Mouse (Mus musculus): Measurements from ENCODE around the gene Lekr1. TPM values are rescaled to one million over a fixed set of nuclear protein-coding genes. Genes with fewer than 3 reads are reported as not detected.

Gene Lekr1
- polyA plus RNA-seq, 1 experiment, result 0.39 TPM

GRCm38 (mm10) chr3:65648913-65649312 lies 17.1 kb upstream of the Lekr1 start:
- Histone ChIP-seq H3ac (ENCODE audit: control insufficient read depth, insufficient read length, low read depth) (no peak overlapping the region), H3K79me2 (ENCODE audit: control insufficient read depth, insufficient read depth) (no peaks in the 10 kb centered on the region), H3K27me3 (ENCODE audit: control insufficient read depth, insufficient read depth, insufficient read length) (no peaks in the 10 kb centered on the region), H3K36me3 (ENCODE audit: control insufficient read depth, insufficient read depth) (no peaks in the 10 kb centered on the region), H3K79me3 (ENCODE audit: low read depth) (no peaks in the 10 kb centered on the region), H3K4me3 (ENCODE audit: insufficient read depth, poor library complexity, severe bottlenecking) (no peak overlapping the region)
- TF ChIP-seq FOSL1 (IDR thresholded peaks at IDR 0.05; ENCODE audit: insufficient read depth, low read length, poor library complexity, severe bottlenecking) (no peak), MYOG (IDR thresholded peaks at IDR 0.05; ENCODE audit: control insufficient read depth, extremely low read depth, insufficient read length) (no peak), MAX (IDR thresholded peaks at IDR 0.05) (no peak), CEBPB (IDR thresholded peaks at IDR 0.05; ENCODE audit: low read depth) (no peak), USF1 (IDR thresholded peaks at IDR 0.05; ENCODE audit: low read depth) (no peak), CTCF (IDR thresholded peaks at IDR 0.05; ENCODE audit: control insufficient read depth, insufficient read depth, insufficient read length) (no peak), MYOD1 (IDR thresholded peaks at IDR 0.05; ENCODE audit: control insufficient read depth, insufficient read length, low read depth) (no peak)

GRCm38 (mm10) chr3:65650156-65650815 lies 15.7 kb upstream of the Lekr1 start:
- Histone ChIP-seq H3K27me3 (ENCODE audit: control insufficient read depth, insufficient read depth, insufficient read length) (no peaks in the 10 kb centered on the region), H3K4me3 (ENCODE audit: insufficient read depth, poor library complexity, severe bottlenecking) (no peak overlapping the region), H3K79me2 (ENCODE audit: control insufficient read depth, insufficient read depth) (no peaks in the 10 kb centered on the region), H3ac (ENCODE audit: control insufficient read depth, insufficient read length, low read depth) (no peak overlapping the region), H3K79me3 (ENCODE audit: low read depth) (no peaks in the 10 kb centered on the region), H3K36me3 (ENCODE audit: control insufficient read depth, insufficient read depth) (no peaks in the 10 kb centered on the region)
- TF ChIP-seq MYOD1 (IDR thresholded peaks at IDR 0.05; ENCODE audit: control insufficient read depth, insufficient read length, low read depth) (no peak), CEBPB (IDR thresholded peaks at IDR 0.05; ENCODE audit: low read depth) (no peak), USF1 (IDR thresholded peaks at IDR 0.05; ENCODE audit: low read depth) (no peak), CTCF (IDR thresholded peaks at IDR 0.05; ENCODE audit: control insufficient read depth, insufficient read depth, insufficient read length) (no peak), MYOG (IDR thresholded peaks at IDR 0.05; ENCODE audit: control insufficient read depth, extremely low read depth, insufficient read length) (no peak), MAX (IDR thresholded peaks at IDR 0.05) (no peak), FOSL1 (IDR thresholded peaks at IDR 0.05; ENCODE audit: insufficient read depth, low read length, poor library complexity, severe bottlenecking) (no peak)

GRCm38 (mm10) chr3:65654541-65655206 lies 11.4 kb upstream of the Lekr1 start:
- no peak overlapping the region for H3ac ChIP-seq (ENCODE audit: control insufficient read depth, insufficient read length, low read depth)
- H3K79me2 ChIP-seq (ENCODE audit: control insufficient read depth, insufficient read depth), result no peaks in the 10 kb centered on the region
- TF ChIP-seq CTCF (IDR thresholded peaks at IDR 0.05; ENCODE audit: control insufficient read depth, insufficient read depth, insufficient read length) (no peak), MYOD1 (IDR thresholded peaks at IDR 0.05; ENCODE audit: control insufficient read depth, insufficient read length, low read depth) (no peak), FOSL1 (IDR thresholded peaks at IDR 0.05; ENCODE audit: insufficient read depth, low read length, poor library complexity, severe bottlenecking) (no peak), USF1 (IDR thresholded peaks at IDR 0.05; ENCODE audit: low read depth) (no peak), MAX (IDR thresholded peaks at IDR 0.05) (no peak), CEBPB (IDR thresholded peaks at IDR 0.05; ENCODE audit: low read depth) (no peak)
- H3K27me3 ChIP-seq (ENCODE audit: control insufficient read depth, insufficient read depth, insufficient read length), result no peaks in the 10 kb centered on the region
- H3K36me3 ChIP-seq (ENCODE audit: control insufficient read depth, insufficient read depth), result no peaks in the 10 kb centered on the region
- H3K79me3 ChIP-seq (ENCODE audit: low read depth), result no peaks in the 10 kb centered on the region
- H3K4me3 ChIP-seq (ENCODE audit: insufficient read depth, poor library complexity, severe bottlenecking), result no peak overlapping the region

DNA sequence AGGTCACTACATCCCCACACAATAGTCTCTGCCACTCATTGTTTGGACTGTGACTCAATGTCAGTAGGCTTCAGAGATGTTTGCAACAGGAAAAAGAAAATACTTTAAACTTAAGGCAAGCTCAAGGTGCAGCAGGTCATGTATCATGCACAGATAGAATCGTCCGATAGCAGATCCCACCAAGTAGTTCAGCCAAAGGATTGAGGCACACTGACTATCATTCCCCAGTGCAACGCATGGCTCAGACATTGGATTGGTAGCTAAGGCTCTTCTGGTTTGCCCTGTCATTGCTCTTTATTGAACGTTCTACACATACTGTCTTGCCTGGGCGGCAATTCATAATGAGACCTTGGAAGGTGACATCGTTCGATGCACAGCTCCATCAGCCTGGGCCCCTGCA lies 9.6 kb upstream of the Lekr1 start:
- Histone ChIP-seq H3K79me3 (ENCODE audit: low read depth) (no peaks in the 10 kb centered on the region), H3K79me2 (ENCODE audit: control insufficient read depth, insufficient read depth) (no peaks in the 10 kb centered on the region), H3K27me3 (ENCODE audit: control insufficient read depth, insufficient read depth, insufficient read length) (no peaks in the 10 kb centered on the region), H3ac (ENCODE audit: control insufficient read depth, insufficient read length, low read depth) (no peak overlapping the region), H3K4me3 (ENCODE audit: insufficient read depth, poor library complexity, severe bottlenecking) (no peak overlapping the region), H3K36me3 (ENCODE audit: control insufficient read depth, insufficient read depth) (no peaks in the 10 kb centered on the region)
- TF ChIP-seq MYOD1 (IDR thresholded peaks at IDR 0.05; ENCODE audit: control insufficient read depth, insufficient read length, low read depth) (no peak), CTCF (IDR thresholded peaks at IDR 0.05; ENCODE audit: control insufficient read depth, insufficient read depth, insufficient read length) (no peak), FOSL1 (IDR thresholded peaks at IDR 0.05; ENCODE audit: insufficient read depth, low read length, poor library complexity, severe bottlenecking) (no peak), MAX (IDR thresholded peaks at IDR 0.05) (no peak), CEBPB (IDR thresholded peaks at IDR 0.05; ENCODE audit: low read depth) (no peak), MYOG (IDR thresholded peaks at IDR 0.05; ENCODE audit: control insufficient read depth, extremely low read depth, insufficient read length) (no peak), USF1 (IDR thresholded peaks at IDR 0.05; ENCODE audit: low read depth) (no peak)

GRCm38 (mm10) chr3:65656902-65657660 lies 8.9 kb upstream of the Lekr1 start:
- H3ac ChIP-seq (ENCODE audit: control insufficient read depth, insufficient read length, low read depth), result no peak overlapping the region
- H3K36me3 ChIP-seq (ENCODE audit: control insufficient read depth, insufficient read depth), result no peaks in the 10 kb centered on the region
- H3K4me3 ChIP-seq (ENCODE audit: insufficient read depth, poor library complexity, severe bottlenecking), result no peak overlapping the region
- no peaks in the 10 kb centered on the region for H3K79me3 ChIP-seq (ENCODE audit: low read depth)
- no peak for TF ChIP-seq MYOD1 (IDR thresholded peaks at IDR 0.05; ENCODE audit: control insufficient read depth, insufficient read length, low read depth)
- TF ChIP-seq FOSL1 (IDR thresholded peaks at IDR 0.05; ENCODE audit: insufficient read depth, low read length, poor library complexity, severe bottlenecking), result no peak
- TF ChIP-seq MAX (IDR thresholded peaks at IDR 0.05), result no peak
- no peak for TF ChIP-seq CEBPB (IDR thresholded peaks at IDR 0.05; ENCODE audit: low read depth)
- H3K79me2 ChIP-seq (ENCODE audit: control insufficient read depth, insufficient read depth), result no peaks in the 10 kb centered on the region
- no peaks in the 10 kb centered on the region for H3K27me3 ChIP-seq (ENCODE audit: control insufficient read depth, insufficient read depth, insufficient read length)

Measured in C2C12 (cell line).